Mouse (Mus musculus) stomach, embryonic 14.5 days (tissue): Measurements from ENCODE around the gene Cd46. TPM values are rescaled to one million over a fixed set of nuclear protein-coding genes. Genes with fewer than 3 reads are reported as not detected.
A peak's percentile ranks its signal among the peaks of the same experiment; 100 is the strongest.

Experiments
- microRNA counts: library from miRNA; unstranded; fragments of <30 nt; microRNA quantifications from one replicate; lab custom pipeline; 2016
- microRNA-seq: library from miRNA; unstranded; fragments of <30 nt; microRNA quantifications from one replicate; pipeline ENCODE4, GENCODE M21; 2016
- polyA plus RNA-seq: library from polyadenylated mRNA; unstranded; fragments of >200 nt; fragmentation: Nextera tagmentation; extraction: Ambion mirVana; gene quantifications from 2 replicates; pipeline ENCODE4 v1.2.1, GENCODE M21; 2014

The Cd46 gene
- polyA plus RNA-seq, 1 experiment from 2014 or later = 1.9 TPM

MicroRNAs within 50 kb of the gene (microRNA counts, 519-probe panel; counts per million panel counts)
- microRNA mmu-miR-29b (lab: Ali Mortazavi, UCI) = 2,657 counts per million, percentile 45 among the panel's probes with 10 or more counts
- 3,358 counts per million, percentile 64 among the panel's probes with 10 or more counts for microRNA mmu-miR-29c (lab: Ali Mortazavi, UCI)

Small RNAs within 50 kb of the gene (microRNA-seq; reads per million reads assigned to microRNA genes)
- gene Mir29b-2 (not detected), gene Mir29c (79.6 reads per million, percentile 45 among the genes with 10 or more reads in this experiment)

Other genes with a start within 250 kb of the Cd46 start
- gene Cd34, start 153.4 kb downstream of the Cd46 start, polyA plus RNA-seq = 70.6 and 74.9 TPM in 2 replicates
- gene Cr1l, start 39.3 kb upstream of the Cd46 start, polyA plus RNA-seq = 71.6 and 78.2 TPM in 2 replicates
- gene Cr2, start 84.5 kb upstream of the Cd46 start, polyA plus RNA-seq = 0.07 and 0.91 TPM in 2 replicates